Mouse (Mus musculus): ENCODE measurements around the gene Gm42906. TPM values are rescaled to one million over a fixed set of nuclear protein-coding genes. Genes with fewer than 3 reads are reported as not detected.

The Gm42906 gene
- polyA plus RNA-seq, 2 experiments, result not detected

GRCm38 (mm10) chr5:151129762-151130161 is 298.2 kb downstream of the Gm42906 start:
- H3K9me3 ChIP-seq (ENCODE audit: control insufficient read depth, low read length), result no peaks in the 10 kb centered on the region
- no peak overlapping the region for H3K9ac ChIP-seq (replicated peaks)
- DNase-seq (ENCODE audit: low read depth in 3 of 3, low spot score in 3 of 3) (no peak), ATAC-seq (ENCODE audit: insufficient read depth) (no peak)
- 21% methylated on average over 2 of the region's 2 CpGs for WGBS (ENCODE audit: insufficient replicate concordance)
- H3K4me1 ChIP-seq (replicated peaks; ENCODE audit: control insufficient read depth in 2 of 2, insufficient read depth in 2 of 2, low read length in 1 of 2), result peaks cover 0 to 4% of the 10 kb centered on the region in 2 experiments; a peak in 1 of 4 replicates
- no peaks in the 10 kb centered on the region for H3K27me3 ChIP-seq (ENCODE audit: control insufficient read depth, insufficient read depth, low read length)
- no peak overlapping the region for H3K27ac ChIP-seq
- H3K4me2 ChIP-seq (ENCODE audit: low read depth), result no peak overlapping the region
- TF ChIP-seq EP300 (IDR thresholded peaks at IDR 0.05; ENCODE audit: low read depth) (no peak), CTCF (IDR thresholded peaks at IDR 0.05; ENCODE audit: low read depth) (no peak)
- no peaks in the 10 kb centered on the region for H3K36me3 ChIP-seq (replicated peaks; ENCODE audit: control insufficient read depth, insufficient read depth, low read depth)
- H3K4me3 ChIP-seq (ENCODE audit: insufficient read depth in 1 of 2, low read depth in 2 of 2, low read length in 2 of 2), result no peak overlapping the region

GRCm38 (mm10) chr5:151127298-151127717 is 300.7 kb downstream of the Gm42906 start:
- no peaks in the 10 kb centered on the region for H3K9me3 ChIP-seq (ENCODE audit: control insufficient read depth, low read length)
- no peak overlapping the region for H3K4me2 ChIP-seq (ENCODE audit: low read depth)
- TF ChIP-seq CTCF (IDR thresholded peaks at IDR 0.05; ENCODE audit: low read depth) (no peak), EP300 (IDR thresholded peaks at IDR 0.05; ENCODE audit: low read depth) (no peak)
- WGBS (ENCODE audit: insufficient replicate concordance), result 14% methylated on average over 6 of the region's 6 CpGs
- H3K27ac ChIP-seq, result no peak overlapping the region
- peaks cover 0 to 4% of the 10 kb centered on the region in 2 experiments; a peak in 1 of 4 replicates for H3K4me1 ChIP-seq (replicated peaks; ENCODE audit: control insufficient read depth in 2 of 2, insufficient read depth in 2 of 2, low read length in 1 of 2)
- H3K36me3 ChIP-seq (replicated peaks; ENCODE audit: control insufficient read depth, insufficient read depth, low read depth), result no peaks in the 10 kb centered on the region
- H3K4me3 ChIP-seq (ENCODE audit: insufficient read depth in 1 of 2, low read depth in 2 of 2, low read length in 2 of 2), result no peak overlapping the region
- no peak for DNase-seq (ENCODE audit: low read depth in 3 of 3, low spot score in 3 of 3)
- no peaks in the 10 kb centered on the region for H3K27me3 ChIP-seq (ENCODE audit: control insufficient read depth, insufficient read depth, low read length)
- H3K9ac ChIP-seq (replicated peaks), result no peak overlapping the region
- ATAC-seq (ENCODE audit: insufficient read depth), result no peak

DNA sequence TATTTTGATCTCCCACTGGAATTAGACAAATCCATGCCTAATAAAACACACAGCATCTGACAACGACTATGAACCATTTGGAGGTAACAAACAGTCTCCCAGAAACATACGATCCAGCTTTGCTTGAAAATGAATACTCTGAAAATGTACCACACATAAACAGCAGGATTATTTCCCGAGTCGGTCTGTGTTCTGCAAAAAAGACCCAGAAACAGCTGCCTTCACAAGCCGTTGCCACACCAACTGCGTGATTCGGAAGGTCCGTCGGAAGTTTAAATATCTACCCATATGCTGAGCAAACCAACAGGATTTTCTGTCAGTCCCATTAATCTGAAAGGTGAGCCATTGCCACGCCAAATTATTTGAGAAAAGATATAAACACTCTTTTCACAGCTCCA is 301.4 kb downstream of the Gm42906 start:
- no peak for TF ChIP-seq CTCF (IDR thresholded peaks at IDR 0.05; ENCODE audit: low read depth)
- no peak for TF ChIP-seq EP300 (IDR thresholded peaks at IDR 0.05; ENCODE audit: low read depth)
- Histone ChIP-seq H3K9me3 (ENCODE audit: control insufficient read depth, low read length) (no peaks in the 10 kb centered on the region), H3K4me1 (replicated peaks; ENCODE audit: control insufficient read depth in 2 of 2, insufficient read depth in 2 of 2, low read length in 1 of 2) (peaks cover 0 to 4% of the 10 kb centered on the region in 2 experiments; a peak in 1 of 4 replicates), H3K4me3 (ENCODE audit: insufficient read depth in 1 of 2, low read depth in 2 of 2, low read length in 2 of 2) (no peak overlapping the region), H3K27me3 (ENCODE audit: control insufficient read depth, insufficient read depth, low read length) (no peaks in the 10 kb centered on the region), H3K4me2 (ENCODE audit: low read depth) (no peak overlapping the region), H3K27ac (no peak overlapping the region), H3K9ac (replicated peaks) (no peak overlapping the region), H3K36me3 (replicated peaks; ENCODE audit: control insufficient read depth, insufficient read depth, low read depth) (no peaks in the 10 kb centered on the region)
- no peak for DNase-seq (ENCODE audit: low read depth in 3 of 3, low spot score in 3 of 3)
- WGBS (ENCODE audit: insufficient replicate concordance), result 65% methylated on average over 10 of the region's 10 CpGs
- ATAC-seq (ENCODE audit: insufficient read depth), result no peak

GRCm38 (mm10) chr5:151125985-151126607 is 301.9 kb downstream of the Gm42906 start:
- Histone ChIP-seq H3K9me3 (ENCODE audit: control insufficient read depth, low read length) (no peaks in the 10 kb centered on the region), H3K27ac (no peak overlapping the region), H3K4me1 (replicated peaks; ENCODE audit: control insufficient read depth in 2 of 2, insufficient read depth in 2 of 2, low read length in 1 of 2) (peaks cover 0 to 4% of the 10 kb centered on the region in 2 experiments; a peak in 1 of 4 replicates), H3K9ac (replicated peaks) (no peak overlapping the region), H3K4me3 (ENCODE audit: insufficient read depth in 1 of 2, low read depth in 2 of 2, low read length in 2 of 2) (no peak overlapping the region), H3K4me2 (ENCODE audit: low read depth) (no peak overlapping the region), H3K27me3 (ENCODE audit: control insufficient read depth, insufficient read depth, low read length) (no peaks in the 10 kb centered on the region), H3K36me3 (replicated peaks; ENCODE audit: control insufficient read depth, insufficient read depth, low read depth) (no peaks in the 10 kb centered on the region)
- 60% methylated on average over 6 of the region's 6 CpGs for WGBS (ENCODE audit: insufficient replicate concordance)
- ATAC-seq (ENCODE audit: insufficient read depth) (no peak), DNase-seq (ENCODE audit: low read depth in 3 of 3, low spot score in 3 of 3) (no peak)
- no peak for TF ChIP-seq EP300 (IDR thresholded peaks at IDR 0.05; ENCODE audit: low read depth)
- no peak for TF ChIP-seq CTCF (IDR thresholded peaks at IDR 0.05; ENCODE audit: low read depth)

GRCm38 (mm10) chr5:151117846-151118245 is 310.1 kb downstream of the Gm42906 start:
- Histone ChIP-seq H3K27me3 (ENCODE audit: control insufficient read depth, insufficient read depth, low read length) (no peaks in the 10 kb centered on the region), H3K36me3 (replicated peaks; ENCODE audit: control insufficient read depth, insufficient read depth, low read depth) (no peaks in the 10 kb centered on the region), H3K4me1 (replicated peaks; ENCODE audit: control insufficient read depth in 2 of 2, insufficient read depth in 2 of 2, low read length in 1 of 2) (no peaks in the 10 kb centered on the region), H3K4me3 (ENCODE audit: insufficient read depth in 1 of 2, low read depth in 2 of 2, low read length in 2 of 2) (no peak overlapping the region), H3K9ac (replicated peaks) (no peak overlapping the region), H3K9me3 (ENCODE audit: control insufficient read depth, low read length) (no peaks in the 10 kb centered on the region), H3K4me2 (ENCODE audit: low read depth) (no peak overlapping the region), H3K27ac (no peak overlapping the region)
- ATAC-seq (ENCODE audit: insufficient read depth), result no peak
- 59% methylated on average over 2 of the region's 2 CpGs for WGBS (ENCODE audit: insufficient replicate concordance)
- TF ChIP-seq EP300 (IDR thresholded peaks at IDR 0.05; ENCODE audit: low read depth), result no peak
- TF ChIP-seq CTCF (IDR thresholded peaks at IDR 0.05; ENCODE audit: low read depth), result no peak
- DNase-seq (ENCODE audit: low read depth in 3 of 3, low spot score in 3 of 3), result no peak
